In genomic region chr4:114908829-114909601, GRCm38 (mm10) we compare ENCODE assay signal across 7 mouse cellular contexts. TPM values are rescaled to one million over a fixed set of nuclear protein-coding genes. Genes with fewer than 3 reads are reported as not detected.
A peak's percentile ranks its signal among the peaks of the same experiment; 100 is the strongest.
DNase-seq lines count a peak whose midpoint lies in the region; ATAC-seq lines count a peak whose summit lies in the region.

Foxd2 (minus strand) TSS chr4:114908873.

- peak; percentile 83 for ATAC-seq in hindbrain, embryonic 14.5 days (ENCODE audit: low FRiP score)
- ATAC-seq in midbrain, embryonic 11.5 days (ENCODE audit: low FRiP score): peak; percentile 88

- no peaks in the 10 kb centered on the region for H3K36me3 ChIP-seq in hindbrain, embryonic 14.5 days (replicated peaks; ENCODE audit: control insufficient read depth, insufficient read depth)
- H3K36me3 ChIP-seq in limb, embryonic 10.5 days: no peaks in the 10 kb centered on the region
- H3K36me3 ChIP-seq in midbrain, embryonic 11.5 days (ENCODE audit: control insufficient read depth, insufficient read depth, low read length): no peaks in the 10 kb centered on the region

- H3K27ac ChIP-seq in hindbrain, embryonic 14.5 days: no peak within 1 kb of the TSS
- peak within 1 kb of the TSS; percentile 77 for H3K27ac ChIP-seq in limb, embryonic 10.5 days
- H3K27ac ChIP-seq in midbrain, embryonic 11.5 days (ENCODE audit: low read depth, low read length): peak within 1 kb of the TSS; percentile 48; the same call in 1 of the 2 replicates

- H3K4me1 ChIP-seq in hindbrain, embryonic 14.5 days (replicated peaks; ENCODE audit: control insufficient read depth, insufficient read depth, low read length): no peaks in the 10 kb centered on the region; the same call in 1 of the 2 replicates
- peaks cover 37% of the 10 kb centered on the region for H3K4me1 ChIP-seq in limb, embryonic 10.5 days
- peaks cover 5% of the 10 kb centered on the region for H3K4me1 ChIP-seq in midbrain, embryonic 11.5 days (ENCODE audit: control insufficient read depth, insufficient read depth, low read length)

- DNase-seq in ZHBTc4 (ENCODE audit: low read depth, low spot score): peak; percentile 96
- peak; percentile 93 for DNase-seq in cerebellum, postnatal 10 days
- DNase-seq in frontal cortex, postnatal 36 days (ENCODE audit: low spot score in 2 of 2): peak; percentile 47
- peak; percentile 72 for DNase-seq in hindbrain, embryonic 14.5 days (ENCODE audit: low spot score)
- DNase-seq in limb, embryonic 10.5 days (ENCODE audit: low spot score): peak; percentile 97
- peak; percentile 98 for DNase-seq in midbrain, embryonic 11.5 days (ENCODE audit: low spot score, missing footprints)
- peak; percentile 90 for DNase-seq in spleen, adult 12 weeks (ENCODE audit: low spot score)

- H3K27me3 ChIP-seq in hindbrain, embryonic 14.5 days (ENCODE audit: control insufficient read depth, insufficient read depth, low read length): peaks cover 98% of the 10 kb centered on the region
- peaks cover 100% of the 10 kb centered on the region for H3K27me3 ChIP-seq in limb, embryonic 10.5 days (ENCODE audit: low read depth, poor library complexity, severe bottlenecking)
- peaks cover 99% of the 10 kb centered on the region for H3K27me3 ChIP-seq in midbrain, embryonic 11.5 days (ENCODE audit: control insufficient read depth, insufficient read depth, low read length)

- peak within 1 kb of the TSS; percentile 53 for H3K4me2 ChIP-seq in hindbrain, embryonic 14.5 days (replicated peaks)
- peak within 1 kb of the TSS; percentile 61 for H3K4me2 ChIP-seq in midbrain, embryonic 11.5 days

- H3K4me3 ChIP-seq in hindbrain, embryonic 14.5 days (replicated peaks; ENCODE audit: low read length): peak within 1 kb of the TSS; percentile 34
- H3K4me3 ChIP-seq in limb, embryonic 10.5 days: peak within 1 kb of the TSS; percentile 57
- peak within 1 kb of the TSS; percentile 39 for H3K4me3 ChIP-seq in midbrain, embryonic 11.5 days (ENCODE audit: low read depth, low read length)

- 0% methylated on average over 55 of the region's 64 CpGs for WGBS in hindbrain, embryonic 14.5 days
- WGBS in limb, embryonic 10.5 days: under 1% methylated on average over 63 of the region's 64 CpGs
- WGBS in midbrain, embryonic 11.5 days: under 1% methylated on average over 45 of the region's 64 CpGs

- H3K9ac ChIP-seq in hindbrain, embryonic 14.5 days: peak within 1 kb of the TSS; percentile 34; the same call in 1 of the 2 replicates
- peak within 1 kb of the TSS; percentile 36 for H3K9ac ChIP-seq in midbrain, embryonic 11.5 days (ENCODE audit: low read length)

- no peaks in the 10 kb centered on the region for H3K9me3 ChIP-seq in hindbrain, embryonic 14.5 days (ENCODE audit: control insufficient read depth, low read length)
- H3K9me3 ChIP-seq in limb, embryonic 10.5 days (replicated peaks): no peaks in the 10 kb centered on the region
- H3K9me3 ChIP-seq in midbrain, embryonic 11.5 days (ENCODE audit: control insufficient read depth, low read length): no peaks in the 10 kb centered on the region

RNA-seq across cellular contexts. Expression of gene Foxd2, which starts in this region (rescaled TPM):
- 0.16 TPM in 1 of 2 replicates, not detected in the other for polyA plus RNA-seq in hindbrain, embryonic 14.5 days (2014; fragmentation: Nextera tagmentation; extraction: Ambion mirVana)
- polyA plus RNA-seq in limb, embryonic 10.5 days (2016; fragmentation: Nextera tagmentation; extraction: Ambion mirVana): 0.81 and 1.1 TPM in 2 replicates
- polyA plus RNA-seq in midbrain, embryonic 11.5 days (2014; fragmentation: Nextera tagmentation; extraction: Ambion mirVana): 2.0 and 2.4 TPM in 2 replicates

Comparison
In these comparisons a context has a peak if more than half of its experiments do, and no peak if none do; other contexts are left out.
1. Peak in DNase-seq, ATAC-seq, H3K4me3 ChIP-seq, H3K9ac ChIP-seq and H3K4me2 ChIP-seq in hindbrain, embryonic 14.5 days; RNA of the gene not detected or under 1 TPM.
2. DNase-seq: peak in every context shown above with its lines; median percentile 98 in midbrain, embryonic 11.5 days; 97 in limb, embryonic 10.5 days; 96 in ZHBTc4; 93 in cerebellum, postnatal 10 days; 90 in spleen, adult 12 weeks; 72 in hindbrain, embryonic 14.5 days; 47 in frontal cortex, postnatal 36 days.